Mouse (Mus musculus) cerebellum, adult 2 months (tissue): ENCODE results near the gene Prdm10.

Experiments
- CTCF ChIP-seq: fragments of 200-500 bp; IDR thresholded peaks from 2 replicates; pipeline ENCODE4 v1.5.1; 2011; ENCODE audit warnings: low read depth, mild to moderate bottlenecking, control low read depth, low read length, moderate library complexity, borderline replicate concordance; ENCODE audit not compliant: insufficient read depth
- POLR2A ChIP-seq: fragments of 200-500 bp; IDR thresholded peaks from 2 replicates; pipeline ENCODE4 v1.6.1; 2011; ENCODE audit warnings: low read length, control low read depth, borderline replicate concordance; ENCODE audit not compliant: insufficient read depth

- TF ChIP-seq POLR2A (no peak), CTCF (no peak)
These were observed 35.3 kb upstream of the Prdm10 start for GRCm38 (mm10) chr9:31245006-31245405.
